In genomic region chr2:34772252-34773235, GRCm38 (mm10) we compare ENCODE assay signal across 8 mouse cellular contexts. TPM values are rescaled to one million over a fixed set of nuclear protein-coding genes. Genes with fewer than 3 reads are reported as not detected.
DNase-seq lines count a peak whose midpoint lies in the region; ATAC-seq and TF ChIP-seq lines count a peak whose summit lies in the region.

No protein-coding gene starts in this region.

- peaks cover 64% of the 10 kb centered on the region for H3K79me3 ChIP-seq in C2C12 (ENCODE audit: low read depth)

- H3ac ChIP-seq in C2C12 (ENCODE audit: control insufficient read depth, insufficient read length, low read depth), result peak overlapping the region; percentile 94

- peaks cover 46% of the 10 kb centered on the region for H3K4me1 ChIP-seq in heart, embryonic 16.5 days (ENCODE audit: control insufficient read depth, insufficient read depth, low read length)
- peaks cover 26% of the 10 kb centered on the region for H3K4me1 ChIP-seq in liver, adult 2 months (ENCODE audit: control insufficient read depth, insufficient read depth, low read length)

- peak; percentile 14 to 33 for DNase-seq in frontal cortex, postnatal 14 days (ENCODE audit: low spot score in 2 of 2)
- no peak for DNase-seq in frontal cortex, postnatal 10 days (ENCODE audit: low spot score in 2 of 2)
- DNase-seq in brain, adult 2 months (ENCODE audit: low read depth, low spot score), result peak; percentile 50
- peak; percentile 48 for DNase-seq in liver, adult 2 months (ENCODE audit: extremely low read depth, low read depth, low spot score)
- DNase-seq in natural killer cell, adult 2 months (ENCODE audit: low spot score in 2 of 2), result peak; percentile 80 to 81
- no peak for DNase-seq in layer of hippocampus, adult 11-12 months (ENCODE audit: low spot score)

- no peaks in the 10 kb centered on the region for H3K27me3 ChIP-seq in C2C12 (ENCODE audit: control insufficient read depth, insufficient read depth, insufficient read length)
- no peaks in the 10 kb centered on the region for H3K27me3 ChIP-seq in heart, embryonic 16.5 days (ENCODE audit: control insufficient read depth, insufficient read depth, low read length)
- H3K27me3 ChIP-seq in liver, adult 2 months (ENCODE audit: control insufficient read depth, insufficient read depth, low read length), result no peaks in the 10 kb centered on the region

- peak overlapping the region; percentile 97 for H3K4me3 ChIP-seq in C2C12 (ENCODE audit: insufficient read depth, poor library complexity, severe bottlenecking)
- peak overlapping the region; percentile 59 for H3K4me3 ChIP-seq in heart, embryonic 16.5 days (ENCODE audit: low read length)
- H3K4me3 ChIP-seq in liver, adult 2 months (ENCODE audit: insufficient read depth, low read depth, low read length), result peak overlapping the region; percentile 88

- peak overlapping the region; percentile 67 for H3K27ac ChIP-seq in heart, embryonic 16.5 days (ENCODE audit: low read length)
- peak overlapping the region; percentile 86 for H3K27ac ChIP-seq in liver, adult 2 months (replicated peaks; ENCODE audit: insufficient read depth, low read depth, low read length)

- no peak for TF ChIP-seq POLR2A in liver, adult 2 months (IDR thresholded peaks at IDR 0.05; ENCODE audit: extremely low read depth, insufficient read depth, low read length)

- 2% methylated on average over 50 of the region's 50 CpGs for WGBS in heart, embryonic 16.5 days
- WGBS in liver, adult 2 months, result under 1% methylated on average over 50 of the region's 50 CpGs

- ATAC-seq in heart, embryonic 16.5 days (replicated peaks; ENCODE audit: extremely low read depth, insufficient read depth, low FRiP score), result no peak; the same call in none of the 2 replicates

- H3K9me3 ChIP-seq in heart, embryonic 16.5 days (replicated peaks; ENCODE audit: control insufficient read depth, low read length), result no peaks in the 10 kb centered on the region

- peak overlapping the region; percentile 87 for H3K4me2 ChIP-seq in heart, embryonic 16.5 days (ENCODE audit: low read depth, low read length)

- H3K36me3 ChIP-seq in C2C12 (ENCODE audit: control insufficient read depth, insufficient read depth), result peaks cover 52% of the 10 kb centered on the region
- H3K36me3 ChIP-seq in heart, embryonic 16.5 days (ENCODE audit: control insufficient read depth, insufficient read depth), result peaks cover 45% of the 10 kb centered on the region
- H3K36me3 ChIP-seq in liver, adult 2 months (ENCODE audit: control insufficient read depth, insufficient read depth, low read length), result peaks cover 47% of the 10 kb centered on the region

- H3K79me2 ChIP-seq in C2C12 (ENCODE audit: control insufficient read depth, insufficient read depth), result peaks cover 72% of the 10 kb centered on the region
- peaks cover 18% of the 10 kb centered on the region for H3K79me2 ChIP-seq in liver, adult 2 months (ENCODE audit: control insufficient read depth, insufficient read depth, low read length)

- H3K9ac ChIP-seq in heart, embryonic 16.5 days (ENCODE audit: low read length), result peak overlapping the region; percentile 78
- peak overlapping the region; percentile 95 for H3K9ac ChIP-seq in liver, adult 2 months (ENCODE audit: low read depth, low read length)

- TF ChIP-seq CTCF in C2C12 (IDR thresholded peaks at IDR 0.05; ENCODE audit: control insufficient read depth, insufficient read depth, insufficient read length), result no peak
- TF ChIP-seq CTCF in liver, adult 2 months (IDR thresholded peaks at IDR 0.05; ENCODE audit: low read depth, low read length), result 0 out of 2 replicates have a peak, but pooled peaks have one; percentile 3

TF ChIP-seq in C2C12, 6 proteins besides CTCF, POLR2A, EP300 and RAD21:
- TF ChIP-seq USF1 (IDR thresholded peaks at IDR 0.05; ENCODE audit: low read depth) (no peak), FOSL1 (IDR thresholded peaks at IDR 0.05; ENCODE audit: insufficient read depth, low read length, poor library complexity, severe bottlenecking) (no peak), MAX (IDR thresholded peaks at IDR 0.05) (no peak), MYOG (IDR thresholded peaks at IDR 0.05; ENCODE audit: control insufficient read depth, extremely low read depth, insufficient read length) (no peak), MYOD1 (IDR thresholded peaks at IDR 0.05; ENCODE audit: control insufficient read depth, insufficient read length, low read depth) (no peak), CEBPB (IDR thresholded peaks at IDR 0.05; ENCODE audit: low read depth) (no peak)
TF ChIP-seq in C2C12: peak in this region for 0.

RNA-seq across cellular contexts. Expression of gene Hspa5, which starts 0.8 kb away (rescaled TPM):
- 520 TPM for polyA plus RNA-seq in C2C12 (2012; fragmentation: generic; extraction: Trizol)
- 630 and 742 TPM in 2 replicates for polyA plus RNA-seq in heart, embryonic 16.5 days (2015; fragmentation: Nextera tagmentation; extraction: Ambion mirVana)
- total RNA-seq in liver, adult 2 months (2014; rRNA removed), result 843 and 1,003 TPM in 2 replicates
- polyA plus RNA-seq in liver, adult 2 months (2012; rRNA removed), result 1,344 and 1,475 TPM in 2 replicates

RNA-seq across cellular contexts. Expression of gene Gapvd1, which starts 17.5 kb away (rescaled TPM):
- polyA plus RNA-seq in C2C12 (2012; fragmentation: generic; extraction: Trizol), result 23.6 TPM
- polyA plus RNA-seq in heart, embryonic 16.5 days (2015; fragmentation: Nextera tagmentation; extraction: Ambion mirVana), result 61.2 and 62.7 TPM in 2 replicates
- 32.4 and 37.1 TPM in 2 replicates for total RNA-seq in liver, adult 2 months (2014; rRNA removed)
- 9.2 and 10.6 TPM in 2 replicates for polyA plus RNA-seq in liver, adult 2 months (2012; rRNA removed)

RNA-seq across cellular contexts. Expression of gene Rabepk, which starts 27.2 kb away (rescaled TPM):
- 59.9 TPM for polyA plus RNA-seq in C2C12 (2012; fragmentation: generic; extraction: Trizol)
- polyA plus RNA-seq in heart, embryonic 16.5 days (2015; fragmentation: Nextera tagmentation; extraction: Ambion mirVana), result 26.3 and 26.9 TPM in 2 replicates
- 12.1 and 14.8 TPM in 2 replicates for total RNA-seq in liver, adult 2 months (2014; rRNA removed)
- 12.7 and 14.7 TPM in 2 replicates for polyA plus RNA-seq in liver, adult 2 months (2012; rRNA removed)

RNA-seq across cellular contexts. Expression of gene Fbxw2, which starts 53.6 kb away (rescaled TPM):
- 43.7 TPM for polyA plus RNA-seq in C2C12 (2012; fragmentation: generic; extraction: Trizol)
- polyA plus RNA-seq in heart, embryonic 16.5 days (2015; fragmentation: Nextera tagmentation; extraction: Ambion mirVana), result 64.5 and 71.1 TPM in 2 replicates
- total RNA-seq in liver, adult 2 months (2014; rRNA removed), result 49.9 and 51.9 TPM in 2 replicates
- 24.2 and 28.1 TPM in 2 replicates for polyA plus RNA-seq in liver, adult 2 months (2012; rRNA removed)

Comparison
In these comparisons a context has a peak if more than half of its experiments do, and no peak if none do; other contexts are left out.
1. DNase-seq: peak in frontal cortex, postnatal 14 days (2 of 2), brain, adult 2 months (single experiment), liver, adult 2 months (single experiment) and natural killer cell, adult 2 months (2 of 2); none in frontal cortex, postnatal 10 days (0 of 2) and layer of hippocampus, adult 11-12 months (single experiment).
2. Peak in every context shown above with its lines, with median percentiles within 50 percentile points of each other: H3K4me3 ChIP-seq.